Mouse (Mus musculus): ENCODE measurements around the gene Ndufaf2. TPM values are rescaled to one million over a fixed set of nuclear protein-coding genes. Genes with fewer than 3 reads are reported as not detected.
A peak's percentile ranks its signal among the peaks of the same experiment; 100 is the strongest.

Ndufaf2 gene
- total and polyA plus RNA-seq, 3 experiments = 37.1 to 117 (median 51.2) TPM

- H3K36me3 ChIP-seq (replicated peaks in 1 of 2; ENCODE audit: control insufficient read depth in 1 of 2, insufficient read depth in 1 of 2, low read length in 1 of 2) = peaks cover 21 to 50% of the 10 kb centered on the region in 2 experiments
- peaks cover 7 to 17% of the 10 kb centered on the region in 2 experiments for H3K4me1 ChIP-seq (ENCODE audit: control insufficient read depth in 1 of 2, insufficient read depth in 2 of 2)
- H3K27ac ChIP-seq (ENCODE audit: insufficient read depth, low read depth) = no peak overlapping the region
- dilution Hi-C loops (cut with MboI; ENCODE audit: extremely low pct_ligation_motif_present, extremely low pct_unique_long_range_greater_than_20kb, low sequenced_read_pairs) = no loop called here
- H3K4me2 ChIP-seq (ENCODE audit: insufficient read depth, low read depth, poor library complexity, severe bottlenecking) = no peak overlapping the region
- no peaks in the 10 kb centered on the region for H3K79me2 ChIP-seq (replicated peaks; ENCODE audit: control insufficient read depth, extremely low read depth, insufficient read depth, poor library complexity, severe bottlenecking)
- no peak for DNase-seq (ENCODE audit: extremely low read depth)
- TF ChIP-seq RAD21 (IDR thresholded peaks at IDR 0.05; ENCODE audit: low read depth, low read length) (no peak), ZC3H11A (IDR thresholded peaks at IDR 0.05; ENCODE audit: low read depth, low read length) (no peak)
- no peak overlapping the region for H3K9ac ChIP-seq (ENCODE audit: insufficient read depth, low read depth)
- H3K4me3 ChIP-seq (replicated peaks in 1 of 3; ENCODE audit: low read depth in 2 of 3, low read length in 2 of 3, poor library complexity in 1 of 3) = no peak overlapping the region
- in situ Hi-C loops (cut with MboI; ENCODE audit: low pct_ligation_motif_present, low pct_unique_long_range_greater_than_20kb, low sequenced_read_pairs) = loop anchor here (25.0 kb wide), 1 partner anchor 1017 kb away; no protein-coding TSS in a partner anchor
- no peaks in the 10 kb centered on the region for H3K27me3 ChIP-seq (replicated peaks)
- no peaks in the 10 kb centered on the region for H3K9me3 ChIP-seq (replicated peaks; ENCODE audit: low read length)
These were observed 37.1 kb upstream of the Ndufaf2 start for GRCm38 (mm10) chr13:108195474-108195873.

- Histone ChIP-seq H3K4me1 (ENCODE audit: control insufficient read depth in 1 of 2, insufficient read depth in 2 of 2) (peaks cover 4 to 22% of the 10 kb centered on the region in 2 experiments; a peak in 3 of 4 replicates), H3K9ac (ENCODE audit: insufficient read depth, low read depth) (no peak overlapping the region), H3K27me3 (replicated peaks) (no peaks in the 10 kb centered on the region), H3K4me2 (ENCODE audit: insufficient read depth, low read depth, poor library complexity, severe bottlenecking) (no peak overlapping the region), H3K36me3 (replicated peaks in 1 of 2; ENCODE audit: control insufficient read depth in 1 of 2, insufficient read depth in 1 of 2, low read length in 1 of 2) (peaks cover 35 to 69% of the 10 kb centered on the region in 2 experiments), H3K79me2 (replicated peaks; ENCODE audit: control insufficient read depth, extremely low read depth, insufficient read depth, poor library complexity, severe bottlenecking) (no peaks in the 10 kb centered on the region), H3K4me3 (replicated peaks in 1 of 3; ENCODE audit: low read depth in 2 of 3, low read length in 2 of 3, poor library complexity in 1 of 3) (no peak overlapping the region), H3K9me3 (replicated peaks; ENCODE audit: low read length) (no peaks in the 10 kb centered on the region), H3K27ac (ENCODE audit: insufficient read depth, low read depth) (no peak overlapping the region)
- in situ Hi-C loops (cut with MboI; ENCODE audit: low pct_ligation_motif_present, low pct_unique_long_range_greater_than_20kb, low sequenced_read_pairs) = loop anchor here (25.0 kb wide), 1 partner anchor 1021 kb away; no protein-coding TSS in a partner anchor
- peak; percentile 76 for DNase-seq (ENCODE audit: extremely low read depth)
- dilution Hi-C loops (cut with MboI; ENCODE audit: extremely low pct_ligation_motif_present, extremely low pct_unique_long_range_greater_than_20kb, low sequenced_read_pairs) = no loop called here
- TF ChIP-seq MAZ (IDR thresholded peaks at IDR 0.05; ENCODE audit: low read depth, low read length) (0 out of 2 replicates have a peak, but pooled peaks have one; percentile 35), SMC3 (IDR thresholded peaks at IDR 0.05; ENCODE audit: low read depth, low read length) (peak; percentile 95), EP300 (IDR thresholded peaks at IDR 0.05; ENCODE audit: low read length) (no peak), CTCF (conservative IDR thresholded peaks at IDR 0.05 in 1 of 2, IDR thresholded peaks at IDR 0.05 in 1 of 2; ENCODE audit: low read depth in 2 of 2, low read length in 2 of 2) (peak; percentile 49 to 92), RAD21 (IDR thresholded peaks at IDR 0.05; ENCODE audit: low read depth, low read length) (peak; percentile 98), ZMIZ1 (IDR thresholded peaks at IDR 0.05; ENCODE audit: low read depth, low read length) (no peak), ELF1 (IDR thresholded peaks at IDR 0.05; ENCODE audit: low read depth, low read length) (peak; percentile 25; the same call in 1 of the 2 replicates), MXI1 (IDR thresholded peaks at IDR 0.05; ENCODE audit: low read depth, low read length) (no peak), TBP (conservative IDR thresholded peaks at IDR 0.05; ENCODE audit: low read depth, low read length) (no peak), ZC3H11A (IDR thresholded peaks at IDR 0.05; ENCODE audit: low read depth, low read length) (peak; percentile 87), IRF4 (IDR thresholded peaks at IDR 0.05; ENCODE audit: low read depth, low read length) (peak; percentile 58; the same call in 1 of the 2 replicates), MAX (IDR thresholded peaks at IDR 0.05; ENCODE audit: low read length) (0 out of 2 replicates have a peak, but pooled peaks have one; percentile 30), ZNF384 (IDR thresholded peaks at IDR 0.05; ENCODE audit: low read depth, low read length) (no peak), SIN3A (IDR thresholded peaks at IDR 0.05; ENCODE audit: low read length) (peak; percentile 38; the same call in 1 of the 2 replicates)
These were observed 32.8 kb upstream of the Ndufaf2 start for GRCm38 (mm10) chr13:108191074-108191720.

Measured in CH12.LX (cell line).